Mouse (Mus musculus): ENCODE data around the gene Pigc. TPM values are rescaled to one million over a fixed set of nuclear protein-coding genes. Genes with fewer than 3 reads are reported as not detected.

The Pigc gene
- 11.6 to 16.8 TPM (median 13.4 TPM) in 4 replicates for total RNA-seq (2023)

GRCm38 (mm10) chr1:161968589-161969407, at the start of gene Pigc:
TSS of gene Pigc (plus strand) at chr1:161969186.

DNA sequence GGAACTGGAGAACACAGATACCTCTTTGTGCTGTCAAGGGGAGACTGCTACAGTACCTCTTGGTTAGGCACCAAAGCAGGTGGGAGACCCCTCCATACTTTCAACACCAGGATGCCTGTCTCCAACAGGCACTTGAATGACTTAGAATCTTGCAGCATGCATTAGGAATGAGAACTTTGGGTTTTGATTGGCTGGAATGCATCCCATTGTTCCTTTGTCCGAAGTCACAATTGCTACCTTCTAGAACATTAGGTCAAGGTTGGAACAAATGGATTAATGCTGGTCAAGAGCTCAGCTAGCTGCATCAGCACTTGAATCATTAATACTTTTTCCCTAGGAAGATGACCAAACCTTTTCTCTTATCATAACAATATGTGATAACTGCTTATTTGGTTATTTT, 10.6 kb downstream of the Pigc start, which contains the start of gene 4930558K02Rik:
Gene 4930558K02Rik (minus strand): TSS at position 101 of the 400 bp plus-strand sequence.

Other genes starting within 250 kb of the Pigc start
- 0.47 to 0.61 TPM (median 0.60 TPM) in 4 replicates for gene Fasl, start 180.7 kb upstream of the Pigc start, total RNA-seq (2023)
- gene Suco, start 92.5 kb upstream of the Pigc start, total RNA-seq (2023) = 167 to 221 TPM (median 187 TPM) in 4 replicates
- not detected in 4 replicates for gene 4930558K02Rik, start 10.4 kb downstream of the Pigc start, total RNA-seq (2023)